Mouse (Mus musculus) MEL (cell line): ENCODE data around the gene Gm45234. TPM values are rescaled to one million over a fixed set of nuclear protein-coding genes. Genes with fewer than 3 reads are reported as not detected.

ENCODE experiments used
- DNase-seq: peaks from one replicate; pipeline ENCODE4 v3.0.0; 2011; ENCODE audit warnings: low read depth, low spot score
- H3K27ac ChIP-seq: 2 replicates; pipeline ENCODE4 v1.5.1; 2012; ENCODE audit warnings: low read depth, mild to moderate bottlenecking, control low read depth, low read length, moderate library complexity; ENCODE audit not compliant: control insufficient read depth
- H3K27me3 ChIP-seq, 2 experiments: fragments of 150-350 bp in 1 of 2; sonication (generic) in 1 of 2; 2 replicates each; pipeline ENCODE4 v1.6.1; 2012; ENCODE audit warnings: low read length in 2 of 2, mild to moderate bottlenecking in 2 of 2, improper control_type of control experiment in 1 of 2, moderate library complexity in 1 of 2; ENCODE audit not compliant: insufficient read depth in 2 of 2, control insufficient read depth in 1 of 2
- H3K36me3 ChIP-seq, 2 experiments: 2 replicates each; pipeline ENCODE4 v1.6.1; 2012 to 2014; ENCODE audit warnings: low read length in 2 of 2, improper control_type of control experiment in 1 of 2, inconsistent platforms in 1 of 2, mild to moderate bottlenecking in 1 of 2; ENCODE audit not compliant: insufficient read depth in 2 of 2, control insufficient read depth in 1 of 2
- H3K4me1 ChIP-seq, 2 experiments: fragments of 150-350 bp in 1 of 2; sonication (generic) in 1 of 2; 2 replicates each; pipeline ENCODE4 v1.6.1; 2012; ENCODE audit warnings: low read length in 2 of 2, improper control_type of control experiment in 1 of 2, mild to moderate bottlenecking in 1 of 2; ENCODE audit not compliant: insufficient read depth in 2 of 2, control insufficient read depth in 1 of 2
- H3K4me3 ChIP-seq, 2 experiments: fragments of 150-350 bp in 1 of 2; sonication (generic) in 1 of 2; 2 replicates each; pipeline ENCODE4 v1.5.1; 2012; ENCODE audit warnings: low read depth in 2 of 2, low read length in 2 of 2, mild to moderate bottlenecking in 2 of 2, moderate library complexity in 2 of 2, control low read depth in 1 of 2, improper control_type of control experiment in 1 of 2; ENCODE audit not compliant: control insufficient read depth in 1 of 2, insufficient read depth in 1 of 2
- H3K79me2 ChIP-seq: 2 replicates; pipeline ENCODE4 v1.6.1; 2012; ENCODE audit warnings: mild to moderate bottlenecking, low read length, moderate library complexity; ENCODE audit not compliant: control insufficient read depth, poor library complexity, insufficient read depth
- H3K9ac ChIP-seq: 2 replicates; pipeline ENCODE4 v1.6.1; 2012; ENCODE audit warnings: low read depth, mild to moderate bottlenecking, control low read depth, low read length, moderate library complexity; ENCODE audit not compliant: control insufficient read depth, poor library complexity, severe bottlenecking
- H3K9me3 ChIP-seq: fragments of 150-350 bp; sonication (generic); replicated peaks from 2 replicates; pipeline ENCODE4 v1.6.1; 2012; ENCODE audit warnings: mild to moderate bottlenecking, low read length, improper control_type of control experiment, moderate library complexity; ENCODE audit not compliant: insufficient read depth
- CHD1 ChIP-seq: IDR thresholded peaks from 2 replicates; pipeline ENCODE4 v1.6.1; 2012; ENCODE audit warnings: low read depth, mild to moderate bottlenecking, inconsistent platforms, low read length, improper control_type of control experiment
- CTCF ChIP-seq, 3 experiments: IDR thresholded peaks in 2 of 3; conservative IDR thresholded peaks in 1 of 3; 2 replicates each; pipeline ENCODE4 v1.5.1; 2011 to 2012; ENCODE audit warnings: low read length in 3 of 3, low read depth in 2 of 3, mild to moderate bottlenecking in 2 of 3, improper control_type of control experiment in 1 of 3, inconsistent platforms in 1 of 3, mixed read lengths in 1 of 3, moderate library complexity in 1 of 3; ENCODE audit not compliant: control insufficient read depth in 1 of 3, insufficient read depth in 1 of 3, poor library complexity in 1 of 3, severe bottlenecking in 1 of 3
- GABPA ChIP-seq: IDR thresholded peaks from 2 replicates; pipeline ENCODE4 v1.6.1; 2012; ENCODE audit warnings: low read depth, mild to moderate bottlenecking, inconsistent platforms, low read length, improper control_type of control experiment, moderate library complexity
- JUND ChIP-seq: IDR thresholded peaks from 2 replicates; pipeline ENCODE4 v1.6.1; 2011; ENCODE audit warnings: low read depth, mild to moderate bottlenecking, improper control_type of control experiment, low read length
- MAFK ChIP-seq: IDR thresholded peaks from 2 replicates; pipeline ENCODE4 v1.6.1; 2011; ENCODE audit warnings: low read depth, mild to moderate bottlenecking, low read length, improper control_type of control experiment, borderline replicate concordance
- MAX ChIP-seq: IDR thresholded peaks from 2 replicates; pipeline ENCODE4 v1.6.1; 2011; ENCODE audit warnings: low read length, improper control_type of control experiment
- NRF1 ChIP-seq: IDR thresholded peaks from 2 replicates; pipeline ENCODE4 v1.6.1; 2014; ENCODE audit warnings: low read depth, mild to moderate bottlenecking, inconsistent platforms, low read length, improper control_type of control experiment, moderate library complexity; ENCODE audit not compliant: poor library complexity, insufficient read depth, severe bottlenecking
- POLR2AphosphoS2 ChIP-seq: IDR thresholded peaks from 2 replicates; pipeline ENCODE4 v1.6.1; 2011; ENCODE audit warnings: low read length, improper control_type of control experiment
- POLR2AphosphoS5 ChIP-seq: IDR thresholded peaks from 2 replicates; pipeline ENCODE4 v1.6.1; 2012; ENCODE audit warnings: low read depth, borderline replicate concordance, mild to moderate bottlenecking, inconsistent platforms, low read length, moderate library complexity, mixed read lengths
- RAD21 ChIP-seq: IDR thresholded peaks from 2 replicates; pipeline ENCODE4 v1.6.1; 2011; ENCODE audit warnings: mild to moderate bottlenecking, low read depth, low read length, improper control_type of control experiment
- SMC3 ChIP-seq: IDR thresholded peaks from 2 replicates; pipeline ENCODE4 v1.6.1; 2011; ENCODE audit warnings: low read depth, low read length, improper control_type of control experiment
- TBP ChIP-seq: IDR thresholded peaks from 2 replicates; pipeline ENCODE4 v1.8.0; 2011; ENCODE audit warnings: low read depth, low read length, improper control_type of control experiment
- TCF12 ChIP-seq: IDR thresholded peaks from 2 replicates; pipeline ENCODE4 v1.6.1; 2014; ENCODE audit warnings: low read depth, mild to moderate bottlenecking, inconsistent platforms, low read length, improper control_type of control experiment, moderate library complexity
- UBTF ChIP-seq: IDR thresholded peaks from 2 replicates; pipeline ENCODE4 v1.6.1; 2012; ENCODE audit warnings: low read depth, mild to moderate bottlenecking, inconsistent platforms, low read length, improper control_type of control experiment, moderate library complexity, borderline replicate concordance; ENCODE audit not compliant: insufficient read depth
- USF2 ChIP-seq, 2 experiments: IDR thresholded peaks; 2 replicates each; pipeline ENCODE4 v1.6.1; 2011 to 2012; ENCODE audit warnings: improper control_type of control experiment in 2 of 2, low read length in 2 of 2, borderline replicate concordance in 1 of 2, inconsistent platforms in 1 of 2, low read depth in 1 of 2, mild to moderate bottlenecking in 1 of 2; ENCODE audit not compliant: insufficient read depth in 1 of 2
- ZKSCAN1 ChIP-seq: IDR thresholded peaks from 2 replicates; pipeline ENCODE4 v1.6.1; 2012; ENCODE audit warnings: low read depth, mild to moderate bottlenecking, inconsistent platforms, low read length, improper control_type of control experiment, moderate library complexity
- polyA plus RNA-seq, 2 experiments: library from polyadenylated mRNA; stranded (reverse) in 1 of 2; unstranded in 1 of 2; fragments of >175 nt in 1 of 2; fragments of >200 nt in 1 of 2; gene quantifications; 2 replicates each; pipeline versions ENCODE4 v1.2.1 to v1.2.4; 2012; ENCODE audit warnings: low replicate concordance in 2 of 2, low read depth in 1 of 2; ENCODE audit not compliant: insufficient read length in 2 of 2, insufficient read depth in 1 of 2, missing spikeins in 1 of 2
- total RNA-seq: library from RNA; depleted of rRNA; stranded (reverse); fragments of 300-350 nt; gene quantifications from 2 replicates; pipeline ENCODE4 v1.2.3, GENCODE M21; 2012

Gene Gm45234
- total and polyA plus RNA-seq, 3 experiments, result 0.15 TPM; not detected in 2

GRCm38 (mm10) chr6:124728621-124729020 lies 27.2 kb downstream of the Gm45234 start:
- peaks cover 16% of the 10 kb centered on the region for H3K79me2 ChIP-seq
- no peaks in the 10 kb centered on the region for H3K27me3 ChIP-seq
- no peaks in the 10 kb centered on the region for H3K9me3 ChIP-seq
- no peak overlapping the region for H3K27ac ChIP-seq
- DNase-seq, result no peak
- H3K4me3 ChIP-seq, result no peak overlapping the region
- TF ChIP-seq POLR2AphosphoS2 (no peak), TBP (no peak), POLR2AphosphoS5 (no peak), ZKSCAN1 (no peak), NRF1 (no peak), MAX (no peak), CTCF (IDR thresholded peaks at IDR 0.05 in 2 of 3, conservative IDR thresholded peaks at IDR 0.05 in 1 of 3; ENCODE audit: control insufficient read depth in 1 of 3, insufficient read depth in 1 of 3, low read depth in 2 of 3, low read length in 3 of 3, poor library complexity in 1 of 3, severe bottlenecking in 1 of 3) (no peak), USF2 (IDR thresholded peaks at IDR 0.05; ENCODE audit: borderline replicate concordance in 1 of 2, insufficient read depth in 1 of 2, low read depth in 1 of 2, low read length in 2 of 2) (no peak), RAD21 (no peak), CHD1 (no peak), UBTF (no peak), GABPA (no peak), JUND (no peak), SMC3 (no peak)
- no peak overlapping the region for H3K9ac ChIP-seq
- peaks cover 5 to 18% of the 10 kb centered on the region in 2 experiments for H3K4me1 ChIP-seq
- H3K36me3 ChIP-seq, result peaks cover 3 to 18% of the 10 kb centered on the region in 2 experiments

- peaks cover 3 to 4% of the 10 kb centered on the region in 2 experiments for H3K36me3 ChIP-seq
- peaks cover 0 to 7% of the 10 kb centered on the region in 2 experiments; a peak in 2 of 4 replicates for H3K4me1 ChIP-seq
- DNase-seq, result no peak
- H3K4me3 ChIP-seq, result no peak overlapping the region
- no peak overlapping the region for H3K27ac ChIP-seq
- H3K79me2 ChIP-seq, result no peaks in the 10 kb centered on the region
- H3K27me3 ChIP-seq, result no peaks in the 10 kb centered on the region
- no peak for TF ChIP-seq TCF12
- TF ChIP-seq MAFK, result peak; percentile 80
- H3K9ac ChIP-seq, result no peak overlapping the region
- no peaks in the 10 kb centered on the region for H3K9me3 ChIP-seq
These were observed 31.3 kb downstream of the Gm45234 start for GRCm38 (mm10) chr6:124724472-124724871.
